Comparison of ENCODE assay signal across 19 mouse cellular contexts in the genomic region with DNA sequence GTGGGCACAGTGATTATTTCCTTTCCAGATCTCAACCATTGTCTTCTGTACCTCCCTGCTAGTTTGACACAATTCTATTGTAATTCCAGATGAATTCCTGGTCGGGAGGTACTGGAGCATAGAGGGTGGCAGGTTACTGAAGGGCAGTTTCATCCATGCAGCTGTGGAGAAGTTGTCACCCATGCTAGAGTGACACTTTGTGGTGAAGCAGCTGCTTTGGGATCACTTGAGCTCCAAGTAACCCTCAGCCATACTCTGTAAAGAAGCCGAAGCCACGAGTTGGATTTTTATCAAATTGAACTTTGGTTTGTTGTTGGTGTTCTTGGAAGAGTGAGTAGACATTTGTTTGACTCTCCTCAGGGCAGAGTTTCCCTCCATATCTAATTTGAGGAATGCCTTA.
"Had no signal": no experiment of that assay in that cellular context is flagged by ENCODE, and none has a peak within 500 bp of the region (broad histone marks: within the 10 kb centered on the region; RNA-seq: fewer than 3 reads in every experiment).

No protein-coding gene starts in this region.

- H3K27ac ChIP-seq: liver, embryonic 15.5 days; lung, embryonic 15.5 days; macrophage; midbrain, embryonic 13.5 days; midbrain, embryonic 15.5 days; neural tube, embryonic 12.5 days; stomach, embryonic 15.5 days; stomach, postnatal 0 days had no signal

- ATAC-seq: liver, postnatal 0 days; lung, postnatal 0 days; midbrain, embryonic 13.5 days; midbrain, embryonic 15.5 days had no signal

- H3K4me3 ChIP-seq: liver, embryonic 15.5 days; lung, embryonic 15.5 days; megakaryocyte, embryonic 14.5 days; midbrain, embryonic 13.5 days; midbrain, embryonic 15.5 days; neural tube, embryonic 12.5 days; stomach, embryonic 15.5 days had no signal

- DNase-seq: liver, postnatal 0 days; lung, adult 2 months; lung, postnatal 14 days; lung, postnatal 36 days; right cerebral cortex, postnatal 14 days; thymus, adult 2 months; thymus, postnatal 25 days; thymus, postnatal 4 days had no signal

- H3K4me2 ChIP-seq: liver, embryonic 15.5 days; lung, embryonic 15.5 days; midbrain, embryonic 11.5 days; midbrain, embryonic 13.5 days; midbrain, embryonic 15.5 days; neural tube, embryonic 12.5 days; stomach, embryonic 15.5 days had no signal

- H3K36me3 ChIP-seq: liver, embryonic 15.5 days; lung, embryonic 15.5 days; midbrain, embryonic 13.5 days; midbrain, embryonic 15.5 days; neural tube, embryonic 12.5 days; stomach, embryonic 15.5 days had no signal

- H3K27me3 ChIP-seq: liver, embryonic 15.5 days; lung, embryonic 15.5 days; megakaryocyte, embryonic 14.5 days; midbrain, embryonic 13.5 days; midbrain, embryonic 15.5 days; neural tube, embryonic 12.5 days; stomach, embryonic 15.5 days had no signal

- H3K9me3 ChIP-seq: liver, embryonic 15.5 days; lung, embryonic 15.5 days; megakaryocyte, embryonic 14.5 days; midbrain, embryonic 13.5 days; midbrain, embryonic 15.5 days; neural tube, embryonic 12.5 days; stomach, embryonic 15.5 days had no signal

- H3K9ac ChIP-seq: liver, embryonic 15.5 days; liver, postnatal 0 days; lung, embryonic 15.5 days; midbrain, embryonic 13.5 days; midbrain, embryonic 15.5 days; neural tube, embryonic 12.5 days; stomach, embryonic 15.5 days had no signal

- H3K4me1 ChIP-seq: liver, embryonic 15.5 days; lung, embryonic 15.5 days; midbrain, embryonic 13.5 days; midbrain, embryonic 15.5 days; neural tube, embryonic 12.5 days; stomach, embryonic 15.5 days had no signal
